Mouse (Mus musculus): ENCODE data around the gene Coa6.
"Not testable (repeated sequence)": the region's sequence is repeated elsewhere in the genome, so short reads cannot be mapped to it uniquely, and the experiment has no call there.

Coa6 gene

DNA sequence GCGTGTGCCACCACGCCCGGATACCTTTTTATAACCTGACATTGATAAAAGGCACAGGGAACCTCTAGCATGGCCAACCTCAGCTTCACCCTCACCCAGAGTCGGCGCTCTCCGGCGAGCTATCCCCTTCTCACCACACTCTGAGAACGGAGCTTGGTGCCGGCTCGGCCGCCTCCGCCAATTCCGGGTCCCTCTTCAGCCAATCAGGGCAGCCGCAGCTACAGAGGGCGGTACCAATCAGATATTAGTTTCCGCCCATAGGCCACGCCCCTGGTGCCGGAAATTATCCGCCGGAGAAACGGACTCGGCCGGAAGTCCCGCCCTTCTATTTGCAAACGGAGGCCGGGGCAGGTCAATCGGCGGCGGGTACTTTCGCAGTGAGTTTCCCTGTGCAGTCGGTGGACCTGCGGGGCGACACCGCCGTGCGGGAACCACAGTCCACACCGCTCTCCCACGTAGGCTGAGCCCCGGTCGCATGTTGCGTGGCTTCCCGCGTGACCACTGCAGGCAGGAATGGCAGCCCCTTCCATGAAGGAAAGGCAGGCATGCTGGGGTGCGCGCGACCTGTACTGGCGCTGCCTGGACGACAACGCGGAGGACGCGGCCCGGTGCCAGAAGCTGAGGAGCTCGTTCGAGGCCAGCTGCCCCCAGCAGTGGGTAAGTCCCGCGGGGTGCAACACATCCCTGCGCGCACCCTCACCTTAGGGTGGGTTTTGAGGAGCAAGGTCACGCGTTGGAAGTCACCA is at the start of gene Coa6:
Coa6 (plus strand) TSS at position 342 of the 746 bp plus-strand sequence.
- DNase-seq: peak; percentile 97

- no peak for DNase-seq
These were observed 42.7 kb upstream of the Coa6 start for GRCm38 (mm10) chr8:126379580-126379979.

- no peak for DNase-seq
These were observed 42.2 kb upstream of the Coa6 start for GRCm38 (mm10) chr8:126380141-126380540.

DNA sequence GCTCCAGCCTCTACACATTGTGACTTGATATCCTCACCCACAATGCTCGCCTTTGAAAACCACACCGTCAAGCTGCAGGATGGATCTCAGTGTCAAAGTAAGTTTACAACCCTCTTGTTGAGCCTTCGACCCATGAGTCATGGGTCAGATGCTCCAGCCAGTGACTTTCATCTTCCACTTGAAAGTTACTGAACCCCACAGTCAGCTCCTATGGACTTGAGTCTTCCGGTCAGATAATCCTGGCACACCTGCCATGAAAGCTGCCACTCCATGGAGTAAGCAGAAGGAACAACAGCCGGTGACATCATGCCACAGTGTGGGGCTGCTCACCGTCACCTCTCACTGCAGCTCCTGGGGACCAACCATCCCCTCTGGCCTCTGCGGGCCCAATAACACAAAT is 41.0 kb upstream of the Coa6 start:
- DNase-seq: no peak

GRCm38 (mm10) chr8:126382216-126382615 is 40.1 kb upstream of the Coa6 start:
- DNase-seq: no peak

- DNase-seq: peak; percentile 45
These were observed 39.6 kb upstream of the Coa6 start for GRCm38 (mm10) chr8:126382749-126383148.

DNA sequence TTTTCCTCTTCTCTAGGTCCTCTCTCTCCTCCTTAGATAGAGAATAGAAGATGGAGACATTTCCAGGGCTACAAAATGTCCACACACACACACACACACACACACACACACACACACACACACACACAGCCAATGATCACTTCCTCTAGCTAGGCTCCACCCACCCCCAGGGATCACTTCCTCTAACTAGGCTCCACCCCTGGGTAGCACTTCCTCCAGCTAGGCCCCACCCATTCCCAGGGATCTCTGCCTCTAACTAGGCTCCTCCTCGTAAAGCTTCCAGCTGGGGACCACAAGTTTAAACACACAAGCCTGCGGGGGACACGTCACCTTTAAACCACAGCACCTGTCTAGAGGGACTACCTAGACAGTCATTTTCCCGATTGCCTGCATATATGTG is 34.7 kb upstream of the Coa6 start:
- no peak for DNase-seq

GRCm38 (mm10) chr8:126391541-126391940 is 30.8 kb upstream of the Coa6 start:
- DNase-seq: peak; percentile 76

DNA sequence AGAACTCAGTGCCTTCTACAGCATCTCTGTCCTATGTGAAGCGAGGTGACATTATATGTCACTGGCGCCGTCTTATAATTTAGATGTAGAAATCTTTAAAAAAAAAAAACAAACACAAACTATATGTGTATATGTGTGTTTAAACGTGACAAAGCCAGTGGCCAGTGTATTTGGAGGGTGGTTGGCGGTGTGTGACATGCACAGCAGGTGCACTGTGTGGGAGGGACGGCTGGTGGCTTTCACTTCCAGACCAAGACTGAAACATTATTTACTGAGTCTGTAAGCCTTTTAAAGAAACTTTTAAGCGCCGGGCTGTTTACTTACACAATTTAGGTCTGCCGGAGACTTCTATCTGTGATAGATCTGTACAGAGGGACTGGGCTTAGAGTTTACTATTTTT is 26.9 kb upstream of the Coa6 start:
- no peak for DNase-seq

GRCm38 (mm10) chr8:126395917-126396316 is 26.4 kb upstream of the Coa6 start:
- no peak for DNase-seq

DNA sequence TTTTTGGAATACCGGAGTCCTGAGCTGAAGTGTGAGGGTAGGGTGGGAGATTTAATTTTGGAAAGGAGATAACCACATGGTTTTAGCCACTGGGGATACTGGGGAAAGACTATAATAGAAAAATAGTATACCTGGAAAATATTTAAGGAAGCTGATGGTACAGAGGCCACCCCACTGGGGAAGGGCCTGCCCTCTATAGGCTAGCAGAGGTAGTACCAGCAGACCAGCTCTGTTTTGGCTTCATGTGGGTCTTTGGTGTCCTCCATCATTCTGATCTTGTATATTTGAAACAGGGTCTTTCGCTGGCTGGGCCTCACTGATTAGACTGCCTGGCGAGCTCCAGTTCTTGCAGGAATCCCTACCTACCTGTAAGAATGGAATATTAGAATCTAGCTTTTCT is 24.0 kb upstream of the Coa6 start:
- no peak for DNase-seq

GRCm38 (mm10) chr8:126404550-126404949 is 17.8 kb upstream of the Coa6 start:
- not testable (repeated sequence) for DNase-seq

DNA sequence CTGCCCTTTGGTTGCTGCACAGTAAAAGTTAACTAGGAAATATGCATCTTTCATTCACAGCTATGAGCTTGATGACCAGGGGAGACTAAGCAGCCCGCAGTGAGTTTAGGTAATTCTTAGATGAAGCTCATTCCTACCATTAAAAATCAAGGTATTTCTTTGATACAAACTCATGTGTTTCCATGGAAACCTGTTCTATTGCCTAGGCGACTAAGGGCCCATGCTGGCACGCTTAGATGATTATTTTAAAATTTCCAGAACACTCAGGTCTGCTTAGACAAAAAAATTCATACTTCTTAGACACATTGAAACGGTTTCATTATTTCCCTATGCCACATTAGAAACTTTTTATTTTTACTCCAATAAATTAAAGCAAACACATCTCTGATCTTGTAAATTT is 17.3 kb upstream of the Coa6 start:
- DNase-seq: no peak

DNA sequence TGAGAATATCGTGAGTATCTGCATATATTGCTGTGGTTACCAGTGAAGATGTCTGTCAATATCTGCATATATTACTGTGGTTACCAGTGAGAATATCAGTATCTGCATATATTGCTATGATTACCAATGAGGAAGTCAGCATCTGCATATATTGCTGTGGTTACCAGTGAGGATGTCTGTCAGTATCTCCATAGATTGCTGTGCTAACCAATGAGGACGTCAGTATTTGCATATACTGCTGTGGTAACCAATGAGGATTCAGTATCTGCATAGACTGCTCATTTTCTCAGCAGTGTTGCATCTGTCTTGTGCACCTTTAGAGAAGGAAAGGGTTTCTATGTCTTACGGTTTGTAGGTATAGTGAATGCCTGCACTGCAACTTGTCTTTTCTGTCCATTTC is 1.5 kb upstream of the Coa6 start:
- no peak for DNase-seq

GRCm38 (mm10) chr8:126422920-126423300 is 595 bp downstream of the Coa6 start:
- peak; percentile 45 for DNase-seq

DNA sequence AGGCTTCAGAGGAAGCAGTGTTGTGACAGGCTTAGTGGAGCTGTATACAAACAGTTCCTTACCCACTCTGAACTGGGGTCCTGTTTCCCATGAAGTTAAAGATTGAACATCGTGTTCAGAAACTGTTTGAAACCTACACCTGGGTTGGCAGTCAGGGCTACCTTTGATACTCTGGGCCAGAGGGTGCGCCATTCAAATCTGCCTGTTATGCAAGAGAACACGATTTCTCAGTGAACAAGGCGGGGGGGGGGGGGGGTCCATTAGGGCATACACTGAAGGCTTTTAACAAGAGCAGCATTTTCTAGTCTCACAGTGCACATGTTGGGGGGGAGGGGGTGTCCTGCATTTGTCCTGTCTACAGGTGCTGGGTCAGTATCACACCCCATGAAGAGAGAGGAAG is 1.8 kb downstream of the Coa6 start:
- DNase-seq: peak; percentile 62

- no peak for DNase-seq
These were observed 2.6 kb downstream of the Coa6 start for GRCm38 (mm10) chr8:126424946-126425345.

GRCm38 (mm10) chr8:126429635-126430034 is 7.3 kb downstream of the Coa6 start:
- no peak for DNase-seq

DNA sequence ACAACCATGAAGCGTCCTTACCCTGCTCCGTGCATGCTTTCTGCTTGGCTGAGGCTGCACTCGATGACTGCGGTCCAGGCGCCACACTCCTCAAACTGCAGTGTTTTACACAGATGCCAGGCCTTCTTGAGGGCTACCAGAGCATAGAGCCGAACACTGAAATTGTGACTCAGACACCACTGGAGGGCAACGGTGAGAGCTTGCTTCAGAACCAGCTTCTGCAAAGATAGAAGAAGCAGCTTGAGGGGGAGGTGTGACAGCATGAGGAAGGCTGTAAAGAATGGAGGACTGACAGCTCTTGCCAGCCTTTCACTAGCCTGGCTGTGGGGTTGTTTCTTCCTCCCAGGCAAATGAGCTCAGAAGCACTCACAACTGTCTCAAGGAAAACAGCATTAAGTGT is 11.5 kb downstream of the Coa6 start:
- DNase-seq: no peak

DNA sequence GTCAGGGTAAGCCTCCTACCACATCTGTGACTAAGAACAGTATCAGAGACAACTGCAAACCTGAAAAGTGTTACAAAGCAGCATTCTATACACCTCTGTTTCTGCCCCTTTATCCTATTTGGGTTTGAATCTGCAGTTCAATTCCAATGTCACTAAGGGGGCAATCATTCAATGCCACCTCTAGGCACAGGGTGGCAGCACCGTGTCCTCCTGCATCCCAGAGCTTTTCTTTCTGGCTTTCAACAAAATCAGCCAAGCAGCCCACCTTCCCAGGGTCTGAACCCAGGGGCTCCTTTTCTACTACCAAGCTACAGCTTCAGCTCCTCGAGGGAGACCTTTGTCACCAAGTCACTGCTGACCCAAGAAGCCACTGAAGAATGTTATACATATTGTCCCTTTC is 16.6 kb downstream of the Coa6 start:
- DNase-seq: no peak

DNA sequence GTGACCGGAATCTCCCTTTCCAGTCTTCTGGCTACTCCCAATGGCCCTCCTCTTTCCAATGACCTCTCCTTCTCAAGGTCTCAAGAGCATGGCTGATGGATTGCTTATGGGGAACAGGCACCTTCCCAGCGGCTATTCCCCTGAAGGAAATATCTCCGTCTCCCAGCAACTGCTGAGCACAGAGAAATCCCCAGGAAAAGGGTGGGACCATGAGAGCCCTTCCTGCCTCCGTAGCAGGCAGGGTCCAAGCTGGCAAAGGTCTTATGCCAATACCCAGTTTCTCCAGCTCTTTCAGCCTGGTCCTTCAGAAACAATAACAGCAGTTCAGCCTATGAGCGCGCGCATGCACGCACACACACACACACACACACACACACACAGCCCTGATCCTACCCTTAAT is 28.8 kb downstream of the Coa6 start:
- DNase-seq: no peak

- DNase-seq: no peak
These were observed 33.1 kb downstream of the Coa6 start for GRCm38 (mm10) chr8:126455383-126455782.

DNA sequence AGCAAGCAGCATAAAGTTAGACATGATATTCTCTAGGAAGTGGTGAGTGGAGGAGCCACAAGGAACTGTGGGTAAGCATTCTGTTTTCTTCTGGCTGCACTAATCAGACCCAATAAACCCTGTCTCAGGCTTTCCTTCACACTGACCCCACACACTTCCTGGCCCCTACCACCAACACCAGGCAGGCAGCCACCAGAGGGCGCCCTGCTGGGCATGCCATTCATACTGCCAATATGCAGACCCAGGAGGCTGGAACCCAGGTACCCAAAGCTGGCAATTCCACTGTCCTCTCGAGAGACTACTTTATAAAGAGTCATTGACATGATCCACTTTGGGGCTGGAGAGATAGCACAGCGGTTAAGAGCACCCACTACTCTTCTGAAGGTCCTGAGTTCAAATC is 38.0 kb downstream of the Coa6 start:
- DNase-seq: peak; percentile 18

- no peak for DNase-seq
These were observed 39.4 kb downstream of the Coa6 start for GRCm38 (mm10) chr8:126461735-126462134.

DNA sequence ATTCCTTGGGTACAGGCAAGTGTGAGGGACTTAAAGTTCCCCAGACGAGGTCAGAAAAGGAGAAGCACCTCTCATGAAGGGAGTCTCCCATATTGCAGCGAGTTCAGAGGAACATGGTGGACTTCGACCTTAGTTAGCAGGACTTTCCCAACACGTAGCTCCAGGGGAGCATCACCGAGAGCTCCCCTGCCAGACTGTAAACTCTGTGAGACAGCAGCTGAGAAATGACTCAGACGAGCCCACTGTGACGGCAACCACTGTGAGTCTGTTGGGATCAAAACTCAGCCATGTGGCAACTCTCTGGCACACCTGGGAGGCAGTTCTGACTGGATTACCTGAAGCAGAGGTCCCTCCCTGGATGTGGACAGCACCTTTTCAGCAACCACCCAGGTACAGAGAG is 41.8 kb downstream of the Coa6 start:
- DNase-seq: no peak

Measured in kidney, adult 11 months (tissue).